8 mouse cellular contexts compared by ENCODE assay signal in genomic region chr2:84798493-84798921, GRCm38 (mm10). TPM values are rescaled to one million over a fixed set of nuclear protein-coding genes. Genes with fewer than 3 reads are reported as not detected.
DNase-seq lines count a peak whose midpoint lies in the region; ATAC-seq and TF ChIP-seq lines count a peak whose summit lies in the region.

Gene Ube2l6, plus strand, starts transcription at chr2:84798828.

- no peak within 1 kb of the TSS for H3K27ac ChIP-seq in ES-E14 (ENCODE audit: insufficient read depth, low read depth, low read length, poor library complexity, severe bottlenecking)
- no peak within 1 kb of the TSS for H3K27ac ChIP-seq in forebrain, embryonic 14.5 days (ENCODE audit: low read depth, low read length)
- H3K27ac ChIP-seq in heart, postnatal 0 days (ENCODE audit: low read depth): peak within 1 kb of the TSS; percentile 75
- H3K27ac ChIP-seq in liver, embryonic 14.5 days: peak within 1 kb of the TSS; percentile 97
- H3K27ac ChIP-seq in neural tube, embryonic 11.5 days (ENCODE audit: low read depth, low read length): no peak within 1 kb of the TSS
- peak within 1 kb of the TSS; percentile 34; the same call in 1 of the 2 replicates for H3K27ac ChIP-seq in testis, adult 2 months (ENCODE audit: control insufficient read depth, insufficient read depth, low read depth, low read length)

- peaks cover 0 to 2% of the 10 kb centered on the region in 2 experiments; a peak in 1 of 4 replicates for H3K4me1 ChIP-seq in ES-E14 (ENCODE audit: control insufficient read depth in 2 of 2, insufficient read depth in 2 of 2, low read length in 2 of 2, poor library complexity in 1 of 2)
- no peaks in the 10 kb centered on the region for H3K4me1 ChIP-seq in forebrain, embryonic 14.5 days (ENCODE audit: control insufficient read depth, insufficient read depth, low read length)
- H3K4me1 ChIP-seq in heart, postnatal 0 days (ENCODE audit: control insufficient read depth, insufficient read depth): no peaks in the 10 kb centered on the region
- H3K4me1 ChIP-seq in liver, embryonic 14.5 days (replicated peaks; ENCODE audit: control insufficient read depth in 2 of 2, insufficient read depth in 2 of 2, low read length in 1 of 2): peaks cover 25 to 36% of the 10 kb centered on the region in 2 experiments
- H3K4me1 ChIP-seq in neural tube, embryonic 11.5 days (ENCODE audit: control insufficient read depth, insufficient read depth, low read length): 0 out of 2 replicates have a peak, but pooled peaks cover 3% of the 10 kb centered on the region
- H3K4me1 ChIP-seq in testis, adult 2 months (ENCODE audit: control insufficient read depth, insufficient read depth, low read length): peaks cover 7% of the 10 kb centered on the region

- H3K9me3 ChIP-seq in ES-E14 (ENCODE audit: control insufficient read depth, insufficient read depth, low read depth, low read length): no peaks in the 10 kb centered on the region
- no peaks in the 10 kb centered on the region for H3K9me3 ChIP-seq in forebrain, embryonic 14.5 days (replicated peaks; ENCODE audit: control insufficient read depth, low read length)
- H3K9me3 ChIP-seq in heart, postnatal 0 days (replicated peaks; ENCODE audit: control insufficient read depth, low read length): peaks cover 3% of the 10 kb centered on the region; the same call in 1 of the 2 replicates
- H3K9me3 ChIP-seq in liver, embryonic 14.5 days (ENCODE audit: control insufficient read depth, low read length): no peaks in the 10 kb centered on the region
- no peaks in the 10 kb centered on the region for H3K9me3 ChIP-seq in neural tube, embryonic 11.5 days (ENCODE audit: control insufficient read depth, low read length)

- H3K4me2 ChIP-seq in forebrain, embryonic 14.5 days (ENCODE audit: low read length): peak within 1 kb of the TSS; percentile 80
- peak within 1 kb of the TSS; percentile 94 for H3K4me2 ChIP-seq in heart, postnatal 0 days (ENCODE audit: low read depth, low read length)
- H3K4me2 ChIP-seq in liver, embryonic 14.5 days (ENCODE audit: low read depth): peak within 1 kb of the TSS; percentile 95
- H3K4me2 ChIP-seq in neural tube, embryonic 11.5 days (ENCODE audit: low read depth): peak within 1 kb of the TSS; percentile 79

- no peak for TF ChIP-seq POLR2A in testis, adult 2 months (IDR thresholded peaks at IDR 0.05; ENCODE audit: control insufficient read depth, low read depth, low read length)

- under 1% methylated on average over 21 of the region's 21 CpGs for WGBS in forebrain, embryonic 14.5 days
- WGBS in heart, postnatal 0 days: under 1% methylated on average over 21 of the region's 21 CpGs
- WGBS in liver, embryonic 14.5 days (ENCODE audit: insufficient replicate concordance): under 1% methylated on average over 21 of the region's 21 CpGs
- WGBS in neural tube, embryonic 11.5 days: under 1% methylated on average over 21 of the region's 21 CpGs

- in situ Hi-C loops in ES-E14 (cut with MboI; ENCODE audit: low sequenced_read_pairs in 2 of 2, unreplicated experiment in 2 of 2): no loop called here

- H3K9ac ChIP-seq in ES-E14 (ENCODE audit: insufficient read depth, low read depth, low read length, poor library complexity, severe bottlenecking): peak within 1 kb of the TSS; percentile 23; the same call in 1 of the 2 replicates
- peak within 1 kb of the TSS; percentile 62 for H3K9ac ChIP-seq in forebrain, embryonic 14.5 days (ENCODE audit: low read length)
- H3K9ac ChIP-seq in heart, postnatal 0 days (replicated peaks; ENCODE audit: low read depth, low read length): peak within 1 kb of the TSS; percentile 50
- H3K9ac ChIP-seq in liver, embryonic 14.5 days (replicated peaks): peak within 1 kb of the TSS; percentile 88
- H3K9ac ChIP-seq in neural tube, embryonic 11.5 days (ENCODE audit: low read length): peak within 1 kb of the TSS; percentile 64

- H3K4me3 ChIP-seq in ES-E14 (ENCODE audit: insufficient read depth in 1 of 2, low read depth in 1 of 2, low read length in 2 of 2, poor library complexity in 1 of 2, severe bottlenecking in 1 of 2): peak within 1 kb of the TSS; percentile 65 to 72
- peak within 1 kb of the TSS; percentile 46 for H3K4me3 ChIP-seq in forebrain, embryonic 14.5 days (ENCODE audit: low read depth, low read length)
- H3K4me3 ChIP-seq in heart, postnatal 0 days (ENCODE audit: low read depth, low read length): peak within 1 kb of the TSS; percentile 64
- peak within 1 kb of the TSS; percentile 83 to 84 for H3K4me3 ChIP-seq in liver, embryonic 14.5 days (ENCODE audit: insufficient read depth in 1 of 2, low read depth in 2 of 2, low read length in 2 of 2)
- peak within 1 kb of the TSS; percentile 53 for H3K4me3 ChIP-seq in neural tube, embryonic 11.5 days (ENCODE audit: low read depth, low read length)
- peak within 1 kb of the TSS; percentile 61 for H3K4me3 ChIP-seq in testis, adult 2 months (ENCODE audit: control insufficient read depth, low read depth, low read length)

- H3K36me3 ChIP-seq in ES-E14 (ENCODE audit: control insufficient read depth, insufficient read depth, low read length, poor library complexity, severe bottlenecking): no peaks in the 10 kb centered on the region
- no peaks in the 10 kb centered on the region for H3K36me3 ChIP-seq in forebrain, embryonic 14.5 days (ENCODE audit: control insufficient read depth, insufficient read depth, low read length)
- H3K36me3 ChIP-seq in heart, postnatal 0 days (replicated peaks; ENCODE audit: control insufficient read depth, insufficient read depth, low read length): 0 out of 2 replicates have a peak, but pooled peaks cover 5% of the 10 kb centered on the region
- H3K36me3 ChIP-seq in liver, embryonic 14.5 days (replicated peaks; ENCODE audit: control insufficient read depth, insufficient read depth, low read depth): peaks cover 19% of the 10 kb centered on the region
- no peaks in the 10 kb centered on the region for H3K36me3 ChIP-seq in neural tube, embryonic 11.5 days (ENCODE audit: control insufficient read depth, insufficient read depth, low read length)
- no peaks in the 10 kb centered on the region for H3K36me3 ChIP-seq in testis, adult 2 months (ENCODE audit: control insufficient read depth, insufficient read depth, low read length)

- TF ChIP-seq EP300 in heart, postnatal 0 days (IDR thresholded peaks at IDR 0.05; ENCODE audit: low read depth): no peak
- TF ChIP-seq EP300 in liver, embryonic 14.5 days (IDR thresholded peaks at IDR 0.05; ENCODE audit: low read depth): peak; percentile 93

- DNase-seq in ES-E14 (ENCODE audit: low read depth, low spot score): peak; percentile 37
- peak; percentile 70 for DNase-seq in forebrain, embryonic 14.5 days (ENCODE audit: low spot score)
- DNase-seq in heart, postnatal 0 days (ENCODE audit: low spot score): peak; percentile 71
- DNase-seq in kidney, postnatal 25 days: peak; percentile 76 to 84
- peak; percentile 95 to 96 (median 95) for DNase-seq in liver, embryonic 14.5 days (ENCODE audit: low read depth in 3 of 3, low spot score in 3 of 3)
- DNase-seq in neural tube, embryonic 11.5 days (ENCODE audit: low spot score): peak; percentile 74

- ATAC-seq in cerebellum, adult (ENCODE audit: insufficient number of reproducible peaks, low FRiP score, low TSS enrichment): peak; percentile 69
- ATAC-seq in forebrain, embryonic 14.5 days: peak; percentile 79
- peak; percentile 64 for ATAC-seq in heart, postnatal 0 days (ENCODE audit: insufficient read depth, low read depth)
- peak; percentile 91 for ATAC-seq in liver, embryonic 14.5 days (ENCODE audit: insufficient read depth)
- ATAC-seq in neural tube, embryonic 11.5 days (ENCODE audit: insufficient read depth, low FRiP score, low TSS enrichment): peak; percentile 65

- TF ChIP-seq CTCF in heart, postnatal 0 days (IDR thresholded peaks at IDR 0.05; ENCODE audit: low read depth): no peak
- TF ChIP-seq CTCF in liver, embryonic 14.5 days (IDR thresholded peaks at IDR 0.05; ENCODE audit: low read depth): no peak
- no peak for TF ChIP-seq CTCF in testis, adult 2 months (IDR thresholded peaks at IDR 0.05; ENCODE audit: control insufficient read depth, insufficient read depth, insufficient replicate concordance, low read depth, low read length)

- no peaks in the 10 kb centered on the region for H3K27me3 ChIP-seq in forebrain, embryonic 14.5 days (replicated peaks; ENCODE audit: control insufficient read depth, insufficient read depth, low read length)
- H3K27me3 ChIP-seq in heart, postnatal 0 days (ENCODE audit: control insufficient read depth, insufficient read depth, low read length): no peaks in the 10 kb centered on the region
- no peaks in the 10 kb centered on the region for H3K27me3 ChIP-seq in liver, embryonic 14.5 days (ENCODE audit: control insufficient read depth, insufficient read depth, low read length)
- no peaks in the 10 kb centered on the region for H3K27me3 ChIP-seq in neural tube, embryonic 11.5 days (ENCODE audit: control insufficient read depth, insufficient read depth, low read length)
- no peaks in the 10 kb centered on the region for H3K27me3 ChIP-seq in testis, adult 2 months (ENCODE audit: control insufficient read depth, insufficient read depth, low read length)

TF ChIP-seq in ES-E14, 5 proteins besides CTCF, POLR2A, EP300 and RAD21:
- TF ChIP-seq MAFK (IDR thresholded peaks at IDR 0.05; ENCODE audit: insufficient read depth, low read depth, low read length) (no peak), CHD2 (IDR thresholded peaks at IDR 0.05; ENCODE audit: low read depth, low read length) (no peak), ZC3H11A (IDR thresholded peaks at IDR 0.05; ENCODE audit: borderline replicate concordance, low read depth, low read length) (no peak), ZNF384 (IDR thresholded peaks at IDR 0.05; ENCODE audit: low read depth, low read length) (no peak), HCFC1 (IDR thresholded peaks at IDR 0.05; ENCODE audit: borderline replicate concordance, insufficient read depth, low read length) (no peak)

RNA-seq across cellular contexts. Expression of gene Ube2l6, which starts in this region (rescaled TPM):
- total RNA-seq in ES-E14 (2012; rRNA removed): 0.58 and 1.9 TPM in 2 replicates
- polyA plus RNA-seq in forebrain, embryonic 14.5 days (2014; fragmentation: Nextera tagmentation; extraction: Ambion mirVana): 21.8 and 23.7 TPM in 2 replicates
- 40.0 and 47.0 TPM in 2 replicates for total RNA-seq in heart, postnatal 0 days (2014; rRNA removed; ENCODE audit: low replicate concordance)
- polyA plus RNA-seq in heart, postnatal 0 days (2015; fragmentation: Nextera tagmentation; extraction: Ambion mirVana): 29.8 and 36.9 TPM in 2 replicates
- 243 and 304 TPM in 2 replicates for polyA plus RNA-seq in liver, embryonic 14.5 days (2012; rRNA removed)
- polyA plus RNA-seq in liver, embryonic 14.5 days (2014; fragmentation: Nextera tagmentation; extraction: Ambion mirVana): 469 and 479 TPM in 2 replicates
- polyA plus RNA-seq in neural tube, embryonic 11.5 days (2014; fragmentation: Nextera tagmentation; extraction: Ambion mirVana): 32.8 and 34.9 TPM in 2 replicates
- polyA plus RNA-seq in testis, adult 2 months (2012; rRNA removed): 2.2 and 2.3 TPM in 2 replicates

Comparison
In these comparisons a context has a peak if more than half of its experiments do, and no peak if none do; other contexts are left out.
1. RNA of gene Ube2l6 (total RNA-seq): 40.0 to 47.0 TPM in heart, postnatal 0 days; 0.58 to 1.9 TPM in ES-E14; every median in the first group is over 10 times any median in the second.
2. DNase-seq: peak in every context shown above with its lines; median percentile 95 in liver, embryonic 14.5 days; 80 in kidney, postnatal 25 days; 74 in neural tube, embryonic 11.5 days; 71 in heart, postnatal 0 days; 70 in forebrain, embryonic 14.5 days; 37 in ES-E14.
3. H3K27ac ChIP-seq: peak in heart, postnatal 0 days (single experiment), liver, embryonic 14.5 days (single experiment) and testis, adult 2 months (single experiment); none in ES-E14 (single experiment), forebrain, embryonic 14.5 days (single experiment) and neural tube, embryonic 11.5 days (single experiment).
4. H3K9ac ChIP-seq: peak in every context shown above with its lines; median percentile 88 in liver, embryonic 14.5 days; 64 in neural tube, embryonic 11.5 days; 62 in forebrain, embryonic 14.5 days; 50 in heart, postnatal 0 days; 23 in ES-E14.
5. Peak in every context shown above with its lines, with median percentiles within 50 percentile points of each other: H3K4me3 ChIP-seq, ATAC-seq and H3K4me2 ChIP-seq.